In genomic region chr12:85949667-85950066, GRCm38 (mm10) we compare ENCODE assay signal across 25 mouse cellular contexts.
A peak's percentile ranks its signal among the peaks of the same experiment; 100 is the strongest.
DNase-seq lines count a peak whose midpoint lies in the region; ATAC-seq and TF ChIP-seq lines count a peak whose summit lies in the region.
"Had no signal": no experiment of that assay in that cellular context is flagged by ENCODE, and none has a peak within 500 bp of the region (broad histone marks: within the 10 kb centered on the region; RNA-seq: fewer than 3 reads in every experiment).

No protein-coding gene starts in this region.

- H3K4me1 ChIP-seq in lung, embryonic 15.5 days = peaks cover 19% of the 10 kb centered on the region
- H3K4me1 ChIP-seq: forebrain, embryonic 10.5 days; forebrain, embryonic 13.5 days; heart, embryonic 12.5 days; hindbrain, embryonic 10.5 days; hindbrain, embryonic 13.5 days had no signal

- intact Hi-C loops in left cerebral cortex, adult 2 months (cut with DNase I) = no loop called here
- intact Hi-C loops in gastrocnemius, postnatal 36 days (cut with DNase I) = loop anchor here (5.0 kb wide), 1 partner anchor 128 kb away; the partner anchor contains the start of gene Tgfb3

- no peak for DNase-seq in lung, postnatal 36 days
- DNase-seq in ES-CJ7 (ENCODE audit: low read depth, low spot score) (peak; percentile 42), R1 (ENCODE audit: low read depth, low spot score) (peak; percentile 37)
- DNase-seq in left cerebral cortex, adult 2 months (ENCODE audit: extremely low spot score in 1 of 2, low spot score in 2 of 2) = no peak
- DNase-seq in gastrocnemius, postnatal 36 days = no peak
- DNase-seq: adrenal gland, postnatal 10 days; adrenal gland, postnatal 36 days; cerebellum, adult 18-20 months; cerebellum, adult 9-10 months; cerebellum, postnatal 14 days; forebrain, postnatal 0 days; gastrocnemius, adult 2 months; gastrocnemius, postnatal 14 days; heart, adult 18-20 months; heart, postnatal 10 days; heart, postnatal 36 days had no signal

- H3K4me3 ChIP-seq in lung, embryonic 15.5 days = no peak overlapping the region
- H3K4me3 ChIP-seq in left cerebral cortex, adult 2 months = no peak overlapping the region
- H3K4me3 ChIP-seq: forebrain, embryonic 10.5 days; forebrain, embryonic 13.5 days; gastrocnemius, adult 2 months; heart, embryonic 12.5 days; heart, embryonic 15.5 days; hindbrain, embryonic 10.5 days; hindbrain, embryonic 13.5 days had no signal

- H3K9ac ChIP-seq in lung, embryonic 15.5 days = no peak overlapping the region
- H3K9ac ChIP-seq: forebrain, embryonic 13.5 days; forebrain, postnatal 0 days; heart, embryonic 12.5 days; heart, embryonic 15.5 days; hindbrain, embryonic 13.5 days had no signal

- no peak overlapping the region for H3K4me2 ChIP-seq in lung, embryonic 15.5 days
- H3K4me2 ChIP-seq: forebrain, embryonic 13.5 days; heart, embryonic 12.5 days; heart, embryonic 15.5 days; hindbrain, embryonic 13.5 days had no signal

- WGBS in lung, embryonic 15.5 days = 84% methylated on average over 6 of the region's 6 CpGs

- H3K27ac ChIP-seq in lung, embryonic 15.5 days = peak overlapping the region; percentile 66
- H3K27ac ChIP-seq in left cerebral cortex, adult 2 months = no peak overlapping the region
- H3K27ac ChIP-seq: forebrain, embryonic 10.5 days; forebrain, embryonic 13.5 days; gastrocnemius, adult 2 months; heart, embryonic 15.5 days; hindbrain, embryonic 10.5 days; hindbrain, embryonic 13.5 days had no signal

- ATAC-seq in lung, embryonic 15.5 days (ENCODE audit: borderline replicate concordance, extremely low read depth, low FRiP score, low TSS enrichment) = no peak
- ATAC-seq: CD4-positive, CD25-positive, alpha-beta regulatory T cell, adult 4 months; forebrain, embryonic 13.5 days; forebrain, postnatal 0 days; hindbrain, embryonic 16.5 days had no signal

- H3K36me3 ChIP-seq in lung, embryonic 15.5 days = no peaks in the 10 kb centered on the region

- no peaks in the 10 kb centered on the region for H3K9me3 ChIP-seq in lung, embryonic 15.5 days
- H3K9me3 ChIP-seq: forebrain, embryonic 10.5 days; forebrain, embryonic 13.5 days; heart, embryonic 15.5 days; hindbrain, embryonic 10.5 days; hindbrain, embryonic 13.5 days had no signal

- TF ChIP-seq CTCF in left cerebral cortex, adult 2 months (IDR thresholded peaks at IDR 0.05) = no peak

- no peaks in the 10 kb centered on the region for H3K27me3 ChIP-seq in lung, embryonic 15.5 days
- H3K27me3 ChIP-seq: forebrain, embryonic 13.5 days; heart, embryonic 12.5 days; heart, embryonic 15.5 days; hindbrain, embryonic 13.5 days had no signal

Comparison
In these comparisons a context has a peak if more than half of its experiments do, and no peak if none do; other contexts are left out.
1. DNase-seq: peak in ES-CJ7 (single experiment) and R1 (single experiment); none in lung, postnatal 36 days (single experiment), left cerebral cortex, adult 2 months (0 of 2) and gastrocnemius, postnatal 36 days (0 of 2).